ENCODE assay signal across 25 mouse cellular contexts in genomic region chr4:132401016-132401415, GRCm38 (mm10).
"Had no signal": no experiment of that assay in that cellular context is flagged by ENCODE, and none has a peak within 500 bp of the region (broad histone marks: within the 10 kb centered on the region; RNA-seq: fewer than 3 reads in every experiment).

No protein-coding gene starts in this region.

- DNase-seq: liver; lung, adult 18-20 months; lung, postnatal 10 days; lung, postnatal 36 days; retina, postnatal 1 day; right cerebral cortex, postnatal 25 days; spleen, adult 18-20 months; thymus, adult 2 months; thymus, postnatal 14 days; thymus, postnatal 4 days had no signal

- H3K36me3 ChIP-seq: lung, embryonic 15.5 days; midbrain, embryonic 13.5 days; neural tube, embryonic 13.5 days had no signal

- H3K27me3 ChIP-seq: limb, embryonic 13.5 days; liver, embryonic 12.5 days; liver, embryonic 15.5 days; lung, embryonic 15.5 days; megakaryocyte, embryonic 14.5 days; midbrain, embryonic 13.5 days; neural tube, embryonic 13.5 days had no signal

- H3K9ac ChIP-seq: hindbrain, embryonic 14.5 days; limb, embryonic 13.5 days; liver, embryonic 12.5 days; liver, embryonic 15.5 days; lung, embryonic 15.5 days; midbrain, embryonic 13.5 days; neural tube, embryonic 13.5 days had no signal

- H3K27ac ChIP-seq: hindbrain, embryonic 14.5 days; hindbrain, postnatal 0 days; kidney, postnatal 0 days; limb, embryonic 10.5 days; limb, embryonic 13.5 days; liver, embryonic 12.5 days; liver, embryonic 15.5 days; lung, embryonic 15.5 days; midbrain, embryonic 10.5 days; midbrain, embryonic 13.5 days; neural tube, embryonic 13.5 days had no signal

- H3K4me3 ChIP-seq: limb, embryonic 10.5 days; limb, embryonic 13.5 days; liver, embryonic 12.5 days; liver, embryonic 15.5 days; lung, embryonic 15.5 days; megakaryocyte, embryonic 14.5 days; midbrain, embryonic 10.5 days; midbrain, embryonic 13.5 days; myocyte; neural tube, embryonic 13.5 days had no signal

- ATAC-seq: hindbrain, postnatal 0 days; inflammation-experienced regulatory T-cells, adult 6 months; liver, embryonic 12.5 days; midbrain, embryonic 13.5 days; midbrain, embryonic 16.5 days had no signal

- H3K4me2 ChIP-seq: hindbrain, embryonic 14.5 days; limb, embryonic 13.5 days; liver, embryonic 12.5 days; liver, embryonic 15.5 days; lung, embryonic 15.5 days; midbrain, embryonic 13.5 days; neural tube, embryonic 13.5 days had no signal

- H3K9me3 ChIP-seq: limb, embryonic 10.5 days; limb, embryonic 13.5 days; liver, embryonic 12.5 days; liver, embryonic 15.5 days; lung, embryonic 15.5 days; megakaryocyte, embryonic 14.5 days; midbrain, embryonic 10.5 days; midbrain, embryonic 13.5 days; neural tube, embryonic 13.5 days had no signal
